Mouse (Mus musculus) neural tube, embryonic 13.5 days (tissue): ENCODE results near the gene Hic1. TPM values are rescaled to one million over a fixed set of nuclear protein-coding genes. Genes with fewer than 3 reads are reported as not detected.

Experiments
- ATAC-seq: fragments of 200-750 bp; cut with Nextera tagmentation; 2 replicates; pipeline ENCODE4 v1.8.0; 2017; ENCODE audit warnings: low read depth, mild to moderate bottlenecking, moderate TSS enrichment, moderate library complexity
- H3K27ac ChIP-seq: fragments of 300-500 bp; sonication (generic); replicated peaks from 2 replicates; pipeline ENCODE4 v1.5.1; 2015; ENCODE audit warnings: moderate library complexity, mild to moderate bottlenecking, inconsistent platforms
- H3K27me3 ChIP-seq: fragments of 300-500 bp; sonication (generic); 2 replicates; pipeline ENCODE4 v1.6.1; 2015; ENCODE audit warnings: mild to moderate bottlenecking, inconsistent platforms
- H3K36me3 ChIP-seq: fragments of 300-500 bp; sonication (generic); 2 replicates; pipeline ENCODE4 v1.6.1; 2015; ENCODE audit warnings: mild to moderate bottlenecking, inconsistent platforms
- H3K4me1 ChIP-seq: fragments of 300-500 bp; sonication (generic); replicated peaks from 2 replicates; pipeline ENCODE4 v1.6.1; 2015; ENCODE audit warnings: inconsistent platforms
- H3K4me2 ChIP-seq: fragments of 300-500 bp; sonication (generic); 2 replicates; pipeline ENCODE4 v1.6.1; 2015; ENCODE audit warnings: inconsistent platforms, mild to moderate bottlenecking, moderate library complexity
- H3K4me3 ChIP-seq: fragments of 300-500 bp; sonication (generic); 2 replicates; pipeline ENCODE4 v1.5.1; 2015; ENCODE audit warnings: mild to moderate bottlenecking, inconsistent platforms
- H3K9ac ChIP-seq: fragments of 300-500 bp; sonication (generic); 2 replicates; pipeline ENCODE4 v1.6.1; 2015; ENCODE audit warnings: moderate library complexity, mild to moderate bottlenecking, inconsistent platforms
- H3K9me3 ChIP-seq: fragments of 300-500 bp; sonication (generic); 2 replicates; pipeline ENCODE4 v1.6.1; 2016; ENCODE audit warnings: inconsistent platforms
- WGBS: fragments of 180-500 bp; shearing (Covaris S2); methylation state at CpG from one replicate; pipeline ENCODE4 v1.1.7; 2015; 5-methylcytosine and 5-hydroxymethylcytosine counted together
- polyA plus RNA-seq: library from polyadenylated mRNA; unstranded; fragments of >200 nt; fragmentation: Nextera tagmentation; extraction: Ambion mirVana; gene quantifications from 2 replicates; pipeline ENCODE4 v1.2.1, GENCODE M21; 2015

Gene Hic1
- polyA plus RNA-seq: 7.4 and 9.2 TPM in 2 replicates

DNA sequence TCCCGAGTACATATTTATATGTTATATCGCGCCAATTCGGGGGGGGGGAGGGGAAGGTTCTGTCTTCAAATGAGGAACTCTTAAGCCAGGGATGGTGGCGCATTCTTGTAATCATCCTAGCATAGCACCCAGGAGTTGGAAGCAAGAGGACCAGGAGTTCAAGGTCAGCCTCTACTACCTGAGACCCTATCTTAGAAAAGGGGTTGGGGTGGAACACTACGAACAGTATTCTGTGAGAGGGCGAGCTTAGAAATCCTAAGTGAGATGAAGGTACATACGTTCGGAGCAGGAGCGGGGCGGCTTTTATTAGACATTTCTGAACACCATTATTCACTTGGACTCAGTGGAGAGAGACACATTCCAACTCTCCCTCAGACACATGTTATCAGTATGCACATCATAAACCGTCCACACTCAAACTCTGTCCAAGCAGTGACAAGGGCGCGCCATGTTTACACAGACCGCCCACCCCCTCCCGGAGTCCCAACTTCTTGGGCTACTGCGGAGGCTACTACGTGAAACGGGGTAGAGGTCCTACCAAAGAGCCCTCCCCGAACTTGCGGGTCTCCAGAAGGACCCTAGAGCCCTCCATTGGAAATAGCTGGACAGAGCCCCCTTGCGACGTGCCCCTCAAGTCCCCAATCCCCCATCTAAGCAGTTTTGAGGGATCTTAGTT lies at the start of gene Hic1:
TSS of gene Hic1 (minus strand) at position 115 of the 676 bp plus-strand sequence.
- no peaks in the 10 kb centered on the region for H3K36me3 ChIP-seq
- 3% methylated on average over 23 of the region's 23 CpGs for WGBS
- H3K9ac ChIP-seq: peak within 1 kb of the TSS; percentile 75
- peak within 1 kb of the TSS; percentile 62 for H3K27ac ChIP-seq
- no peaks in the 10 kb centered on the region for H3K9me3 ChIP-seq
- H3K4me2 ChIP-seq: peak within 1 kb of the TSS; percentile 91
- peaks cover 77% of the 10 kb centered on the region for H3K27me3 ChIP-seq
- 0 out of 2 replicates have a peak, but pooled peaks have one; percentile 2 for ATAC-seq
- H3K4me3 ChIP-seq: peak within 1 kb of the TSS; percentile 50
- peaks cover 92% of the 10 kb centered on the region for H3K4me1 ChIP-seq

DNA sequence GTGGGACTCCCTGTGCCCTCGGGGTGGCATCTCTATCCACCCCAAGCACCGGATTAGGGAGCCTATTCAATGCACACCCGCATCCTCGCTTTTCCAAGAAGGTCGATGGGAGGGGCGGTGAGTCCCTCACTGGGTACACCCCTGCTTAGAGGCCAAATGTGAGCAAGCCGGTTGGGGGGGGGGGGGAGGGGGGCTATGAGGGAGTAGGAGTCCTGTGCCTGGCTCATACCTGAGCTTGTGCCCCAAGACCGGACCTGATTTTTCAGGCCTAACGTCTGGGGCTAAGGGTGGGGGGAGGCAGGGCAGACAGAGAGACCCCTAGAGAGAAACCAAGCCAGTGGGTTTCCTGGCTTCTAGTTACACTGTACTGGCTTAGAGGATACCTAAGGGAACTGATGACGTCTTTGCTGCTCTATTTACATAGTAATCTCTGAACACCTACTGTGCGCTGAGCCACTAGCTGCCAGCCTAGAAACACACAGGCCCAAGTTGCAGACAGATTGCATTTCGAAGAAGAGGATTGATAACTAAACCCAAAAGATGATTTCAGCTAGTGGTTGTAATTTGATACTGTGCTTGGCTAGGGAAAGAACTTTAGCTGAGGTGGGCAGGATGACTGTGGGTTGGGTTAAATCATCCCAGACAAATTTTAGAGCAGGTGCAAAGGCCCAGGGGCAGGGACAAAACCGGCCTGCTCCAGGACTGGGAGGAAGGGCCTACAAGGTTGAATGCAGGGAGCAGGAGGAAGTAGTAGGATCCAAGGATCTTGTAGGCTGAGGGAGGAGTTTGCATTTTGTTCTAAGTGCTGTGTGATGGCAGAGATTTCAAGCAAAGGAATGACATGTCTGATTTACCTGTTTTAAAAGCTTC lies 45.0 kb upstream of the Hic1 start:
- H3K36me3 ChIP-seq: no peaks in the 10 kb centered on the region
- peaks cover 59% of the 10 kb centered on the region for H3K4me1 ChIP-seq
- peak overlapping the region; percentile 59 for H3K4me2 ChIP-seq
- H3K9me3 ChIP-seq: no peaks in the 10 kb centered on the region
- H3K27me3 ChIP-seq: 0 out of 2 replicates have a peak, but pooled peaks cover 4% of the 10 kb centered on the region
- peak overlapping the region; percentile 28 for H3K4me3 ChIP-seq
- 19% methylated on average over 13 of the region's 13 CpGs for WGBS
- H3K9ac ChIP-seq: peak overlapping the region; percentile 60
- peak; percentile 14; the same call in 1 of the 2 replicates for ATAC-seq
- H3K27ac ChIP-seq: peak overlapping the region; percentile 74

DNA sequence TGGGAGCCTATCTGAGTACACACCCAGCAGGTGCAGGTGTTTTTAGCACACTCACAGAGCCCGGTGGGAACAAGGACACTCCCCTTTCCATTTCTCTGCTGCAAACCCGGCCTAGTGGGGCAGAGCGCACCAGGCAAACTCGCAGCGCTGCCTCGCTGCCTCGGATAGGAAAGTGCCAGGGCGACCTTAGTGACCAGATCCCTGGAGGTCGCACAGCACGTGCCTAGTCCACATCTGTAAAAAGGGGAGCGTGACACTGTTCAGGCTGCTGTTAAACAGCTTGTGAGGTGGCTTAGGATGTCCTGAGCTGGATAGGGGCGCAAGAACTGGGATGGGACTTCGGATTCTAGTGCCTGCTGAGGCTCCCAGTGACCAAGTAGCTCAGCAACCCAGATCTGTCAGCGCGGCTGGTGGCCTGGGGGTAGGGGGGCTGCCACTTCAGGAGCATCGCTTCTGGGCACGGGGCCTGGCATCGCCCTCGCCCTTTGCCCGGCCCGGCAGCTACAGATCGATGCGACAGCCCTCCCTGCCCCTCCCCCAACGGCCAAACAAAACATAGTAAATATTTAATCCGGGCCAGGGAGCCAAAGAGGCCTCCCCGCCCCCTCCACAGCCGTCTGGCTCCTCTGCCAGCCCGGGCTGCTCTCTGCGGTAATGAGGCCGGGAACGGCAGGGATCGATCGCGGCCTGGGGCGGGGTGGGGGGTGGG lies 44.2 kb upstream of the Hic1 start:
- Histone ChIP-seq H3K4me2 (peak overlapping the region; percentile 59), H3K36me3 (no peaks in the 10 kb centered on the region), H3K27me3 (0 out of 2 replicates have a peak, but pooled peaks cover 4% of the 10 kb centered on the region), H3K9me3 (no peaks in the 10 kb centered on the region), H3K4me1 (peaks cover 59% of the 10 kb centered on the region), H3K4me3 (peak overlapping the region; percentile 28), H3K9ac (peak overlapping the region; percentile 60), H3K27ac (peak overlapping the region; percentile 74)
- 2% methylated on average over 35 of the region's 35 CpGs for WGBS
- ATAC-seq: peak; percentile 69

DNA sequence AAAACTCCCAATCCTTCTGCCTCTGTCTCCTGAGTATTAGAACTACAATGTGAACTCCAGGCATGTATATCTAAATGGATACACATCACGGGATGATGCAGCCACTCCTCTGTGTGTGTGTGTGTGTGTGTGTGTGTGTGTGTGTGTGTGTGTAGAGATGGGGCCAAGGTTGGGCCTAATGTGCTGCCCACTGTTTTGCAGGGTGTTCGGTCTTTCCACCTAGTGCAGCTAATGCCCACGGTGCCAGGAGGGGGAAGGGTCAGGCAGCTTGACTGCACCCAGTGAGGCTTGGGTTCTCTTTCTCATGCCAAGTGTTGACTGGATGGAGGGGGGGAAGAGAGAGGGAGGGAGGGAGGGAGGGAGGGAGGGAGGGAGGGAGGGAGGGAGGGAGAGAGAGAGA lies 43.6 kb upstream of the Hic1 start:
- Histone ChIP-seq H3K4me2 (no peak overlapping the region), H3K4me3 (no peak overlapping the region), H3K36me3 (no peaks in the 10 kb centered on the region), H3K27ac (peak overlapping the region; percentile 70; the same call in 1 of the 2 replicates), H3K27me3 (0 out of 2 replicates have a peak, but pooled peaks cover 4% of the 10 kb centered on the region), H3K4me1 (peaks cover 59% of the 10 kb centered on the region), H3K9me3 (no peaks in the 10 kb centered on the region), H3K9ac (no peak overlapping the region)
- no peak; the same call in 1 of the 2 replicates for ATAC-seq
- 52% methylated on average over 1 of the region's 3 CpGs for WGBS

DNA sequence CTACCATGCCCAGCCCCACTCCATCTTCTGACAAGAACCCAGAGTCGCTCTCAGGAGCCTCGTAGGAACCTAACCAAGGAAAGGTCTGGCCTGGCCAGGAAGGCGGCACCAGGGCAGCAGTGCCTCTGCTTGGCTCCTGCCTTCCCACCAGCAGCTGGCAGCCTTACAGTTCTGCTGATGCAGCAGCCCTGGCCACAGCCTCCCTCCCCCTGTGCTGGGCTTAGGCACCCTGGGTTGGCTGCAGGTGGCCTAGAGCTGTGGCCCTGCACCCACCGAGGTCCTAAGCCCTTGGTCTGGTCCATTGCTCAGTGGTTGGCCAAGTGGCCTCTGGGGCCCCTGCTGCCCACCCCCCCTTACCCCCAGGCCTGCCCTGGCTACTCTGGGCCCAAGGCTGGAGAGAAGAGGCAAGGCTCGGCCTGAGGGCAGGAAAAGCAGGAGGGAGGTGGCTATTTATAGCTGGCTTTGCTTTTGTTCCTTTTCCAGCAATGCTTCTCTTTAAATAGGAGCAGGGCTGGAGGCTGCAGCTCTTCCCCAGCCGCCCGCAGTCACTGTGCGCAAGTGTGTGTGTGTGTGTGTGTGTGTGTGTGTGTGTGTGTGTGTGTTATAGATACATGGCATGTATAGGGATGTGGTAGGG lies 42.8 kb upstream of the Hic1 start:
- Histone ChIP-seq H3K27ac (peak overlapping the region; percentile 70; the same call in 1 of the 2 replicates), H3K36me3 (no peaks in the 10 kb centered on the region), H3K4me3 (no peak overlapping the region), H3K9me3 (no peaks in the 10 kb centered on the region), H3K4me1 (peaks cover 59% of the 10 kb centered on the region), H3K9ac (peak overlapping the region; percentile 52), H3K27me3 (0 out of 2 replicates have a peak, but pooled peaks cover 4% of the 10 kb centered on the region), H3K4me2 (no peak overlapping the region)
- 43% methylated on average over 8 of the region's 8 CpGs for WGBS
- no peak for ATAC-seq

DNA sequence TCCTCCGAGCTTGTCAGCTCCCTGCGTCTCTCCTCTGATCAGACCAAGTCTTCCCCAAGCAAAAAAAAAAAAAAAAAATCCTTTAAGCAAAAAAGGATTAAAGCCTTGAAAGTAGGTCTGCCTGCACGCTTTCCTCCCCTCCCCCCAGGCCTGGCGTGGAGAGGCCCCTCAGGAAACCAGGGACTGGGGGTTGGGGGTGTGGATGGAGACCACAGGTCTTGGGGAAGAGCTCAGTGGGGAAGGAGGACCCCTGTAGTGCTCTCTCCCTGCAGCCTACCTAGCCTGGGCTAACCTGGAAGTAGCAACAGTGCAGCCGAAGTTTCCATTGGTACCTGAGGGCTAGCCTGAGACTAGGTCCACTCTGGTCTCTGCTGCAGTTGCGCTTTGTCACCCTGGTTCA lies 41.4 kb upstream of the Hic1 start:
- Histone ChIP-seq H3K27ac (no peak overlapping the region), H3K36me3 (no peaks in the 10 kb centered on the region), H3K4me3 (no peak overlapping the region), H3K4me1 (peaks cover 53% of the 10 kb centered on the region), H3K4me2 (no peak overlapping the region), H3K9ac (no peak overlapping the region), H3K9me3 (no peaks in the 10 kb centered on the region), H3K27me3 (0 out of 2 replicates have a peak, but pooled peaks cover 4% of the 10 kb centered on the region)
- ATAC-seq: no peak
- WGBS: 60% methylated on average over 6 of the region's 6 CpGs

DNA sequence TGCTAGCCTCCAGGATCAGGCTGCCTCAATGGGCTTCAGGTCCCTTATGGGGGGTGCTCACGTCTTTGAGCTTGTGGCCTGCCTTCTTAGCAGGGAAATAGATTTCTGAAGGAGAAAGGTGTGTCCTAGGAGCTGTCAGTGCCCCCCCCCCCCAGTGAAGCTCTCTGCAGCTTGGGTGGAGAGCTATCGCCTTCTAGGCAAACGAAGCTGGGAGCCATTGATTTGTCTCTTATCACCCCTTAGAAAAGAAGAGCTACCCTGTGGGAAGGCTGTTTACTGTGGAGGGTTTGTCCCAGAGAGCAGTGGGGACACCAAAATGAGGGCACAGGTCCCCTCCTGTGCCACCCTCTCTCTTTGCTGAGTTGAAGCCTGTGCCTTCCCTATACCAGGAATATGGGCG lies 40.8 kb upstream of the Hic1 start:
- ATAC-seq: no peak
- no peak overlapping the region for H3K4me3 ChIP-seq
- no peaks in the 10 kb centered on the region for H3K36me3 ChIP-seq
- H3K27me3 ChIP-seq: no peaks in the 10 kb centered on the region
- no peak overlapping the region for H3K27ac ChIP-seq
- no peaks in the 10 kb centered on the region for H3K9me3 ChIP-seq
- 67% methylated on average over 4 of the region's 4 CpGs for WGBS
- peaks cover 47% of the 10 kb centered on the region for H3K4me1 ChIP-seq
- H3K4me2 ChIP-seq: no peak overlapping the region
- peak overlapping the region; percentile 26; the same call in 1 of the 2 replicates for H3K9ac ChIP-seq

DNA sequence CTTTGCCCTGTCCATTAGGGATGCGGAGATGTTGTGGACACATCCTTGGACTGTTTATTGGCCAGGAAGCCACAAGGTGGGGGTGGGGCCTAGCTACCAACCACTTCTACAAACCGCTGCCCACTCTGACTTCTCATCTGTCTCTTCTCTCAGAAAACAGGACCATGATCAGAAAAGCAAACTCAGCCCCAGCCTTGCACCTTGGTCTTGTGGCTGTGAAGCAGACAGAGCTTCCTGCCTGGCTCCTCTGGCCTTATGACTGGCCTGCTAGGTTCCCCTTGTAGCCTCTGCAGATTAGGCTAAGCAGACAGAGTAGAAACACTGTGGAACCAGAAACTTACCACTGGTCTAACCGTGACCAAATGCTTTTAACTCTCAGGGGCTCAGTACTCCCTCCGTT lies 40.0 kb upstream of the Hic1 start:
- no peak for ATAC-seq
- Histone ChIP-seq H3K4me3 (no peak overlapping the region), H3K9me3 (no peaks in the 10 kb centered on the region), H3K36me3 (no peaks in the 10 kb centered on the region), H3K27ac (no peak overlapping the region), H3K4me2 (no peak overlapping the region), H3K4me1 (peaks cover 42% of the 10 kb centered on the region), H3K9ac (no peak overlapping the region), H3K27me3 (no peaks in the 10 kb centered on the region)
- WGBS: 56% methylated on average over 4 of the region's 4 CpGs

DNA sequence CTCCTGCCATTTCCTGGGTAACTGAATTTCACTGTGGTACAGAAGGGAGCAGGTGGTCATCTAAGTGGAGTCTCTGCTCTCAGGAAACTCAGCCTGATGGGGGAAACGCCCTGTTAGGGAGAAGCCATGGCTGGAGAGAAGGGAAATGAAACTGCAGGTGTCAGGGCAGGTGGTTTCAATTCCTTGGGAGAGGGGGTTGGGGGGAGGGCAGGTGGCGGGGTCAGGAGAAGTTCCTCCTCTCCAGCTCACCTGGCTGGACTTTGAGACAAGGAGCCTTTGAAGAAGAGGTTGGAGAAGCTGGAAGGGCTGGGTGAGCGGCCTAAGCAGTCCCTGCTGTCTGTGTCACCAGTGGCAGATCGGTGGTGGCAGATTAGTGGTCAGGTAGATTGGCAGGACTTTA lies 37.0 kb upstream of the Hic1 start:
- no peak for ATAC-seq
- Histone ChIP-seq H3K4me2 (no peak overlapping the region), H3K9me3 (no peaks in the 10 kb centered on the region), H3K4me3 (no peak overlapping the region), H3K27ac (no peak overlapping the region), H3K4me1 (peaks cover 26% of the 10 kb centered on the region), H3K9ac (no peak overlapping the region), H3K27me3 (no peaks in the 10 kb centered on the region), H3K36me3 (no peaks in the 10 kb centered on the region)
- 83% methylated on average over 4 of the region's 4 CpGs for WGBS

DNA sequence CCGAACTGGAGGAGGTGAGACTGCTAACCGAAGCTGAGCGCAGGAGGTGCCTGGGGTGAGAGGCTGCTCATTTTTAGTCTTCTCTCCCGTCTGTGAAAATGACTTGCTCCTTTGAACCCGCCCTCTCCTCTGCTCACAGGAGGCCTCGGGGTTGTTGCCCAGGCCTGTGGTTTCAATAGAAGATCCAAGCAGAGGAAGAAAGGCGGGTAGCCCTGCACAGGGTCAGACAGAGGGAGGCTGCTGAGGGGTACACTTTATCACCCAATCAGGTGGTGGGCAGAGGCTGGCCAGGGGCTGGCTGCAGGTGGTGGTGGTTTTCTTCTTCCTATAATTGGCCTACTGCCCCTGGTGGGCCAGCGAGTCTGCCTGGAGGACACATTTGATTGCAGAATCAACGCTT lies 35.2 kb upstream of the Hic1 start:
- Histone ChIP-seq H3K27me3 (peaks cover 6% of the 10 kb centered on the region; the same call in 1 of the 2 replicates), H3K27ac (no peak overlapping the region), H3K4me3 (no peak overlapping the region), H3K4me2 (no peak overlapping the region), H3K9ac (0 out of 2 replicates have a peak overlapping the region, but pooled peaks have one; percentile 26), H3K4me1 (peaks cover 23% of the 10 kb centered on the region), H3K9me3 (no peaks in the 10 kb centered on the region), H3K36me3 (no peaks in the 10 kb centered on the region)
- WGBS: 46% methylated on average over 9 of the region's 9 CpGs
- no peak for ATAC-seq

DNA sequence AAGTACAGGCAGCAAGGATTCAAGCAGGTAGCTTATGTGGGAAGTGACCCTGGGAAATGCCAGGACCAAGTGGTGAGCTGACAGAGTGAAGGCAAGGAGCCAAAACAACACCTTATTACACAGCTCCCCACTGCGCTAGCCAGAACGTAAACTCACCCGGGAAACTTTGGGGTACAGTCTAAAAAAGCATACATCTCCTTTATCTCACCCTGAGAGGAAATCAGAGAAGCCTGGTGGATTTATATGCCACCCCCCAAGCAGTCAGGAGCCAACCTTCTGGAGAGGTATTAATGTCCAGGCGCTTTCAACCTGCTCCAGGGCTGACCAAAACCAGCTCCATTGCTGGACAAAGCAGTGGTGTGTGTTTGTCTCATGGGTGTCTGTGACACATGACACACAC lies 34.6 kb upstream of the Hic1 start:
- Histone ChIP-seq H3K27ac (no peak overlapping the region), H3K9me3 (no peaks in the 10 kb centered on the region), H3K4me1 (peaks cover 23% of the 10 kb centered on the region), H3K36me3 (no peaks in the 10 kb centered on the region), H3K4me2 (no peak overlapping the region), H3K4me3 (no peak overlapping the region), H3K27me3 (peaks cover 7% of the 10 kb centered on the region; the same call in 1 of the 2 replicates), H3K9ac (no peak overlapping the region)
- ATAC-seq: no peak
- 83% methylated on average over 4 of the region's 4 CpGs for whole genome bisulfite sequencing
